Mouse (Mus musculus) layer of hippocampus, adult 11-12 months (tissue): ENCODE measurements around the gene Gin1.

Experiments used
- DNase-seq: peaks from one replicate; pipeline ENCODE4 v3.0.0; 2022; ENCODE audit warnings: low spot score

Gene Gin1

GRCm38 (mm10) chr1:97787674-97788073 is 17.7 kb downstream of the Gin1 start:
- no peak for DNase-seq

- no peak for DNase-seq
Measured at GRCm38 (mm10) chr1:97788490-97788889, 18.5 kb downstream of the Gin1 start.

- no peak for DNase-seq
Measured at GRCm38 (mm10) chr1:97794110-97794509, 24.1 kb downstream of the Gin1 start.

- DNase-seq = no peak
Measured at GRCm38 (mm10) chr1:97795936-97796335, 26.0 kb downstream of the Gin1 start.

- DNase-seq = no peak
Measured at GRCm38 (mm10) chr1:97802207-97802902, 32.4 kb downstream of the Gin1 start.

GRCm38 (mm10) chr1:97804520-97804919 is 34.5 kb downstream of the Gin1 start:
- DNase-seq = no peak

GRCm38 (mm10) chr1:97809255-97809912 is 39.4 kb downstream of the Gin1 start:
- DNase-seq = no peak

- no peak for DNase-seq
Measured at GRCm38 (mm10) chr1:97821282-97821681, 51.3 kb downstream of the Gin1 start.

- no peak for DNase-seq
Measured at GRCm38 (mm10) chr1:97822203-97822602, 52.2 kb downstream of the Gin1 start.

GRCm38 (mm10) chr1:97822904-97823303 is 52.9 kb downstream of the Gin1 start:
- DNase-seq = no peak

- DNase-seq = no peak
Measured at GRCm38 (mm10) chr1:97827566-97827965, 57.6 kb downstream of the Gin1 start.

- DNase-seq = no peak
Measured at GRCm38 (mm10) chr1:97828087-97828486, 58.1 kb downstream of the Gin1 start.

- peak; percentile 48 for DNase-seq
Measured at GRCm38 (mm10) chr1:97833466-97834353, 63.7 kb downstream of the Gin1 start.

- DNase-seq = no peak
Measured at GRCm38 (mm10) chr1:97834354-97834822, 64.4 kb downstream of the Gin1 start.
